Mouse (Mus musculus) urinary bladder, adult 18-20 months (tissue): ENCODE measurements around the gene Nop2.

Experiments
- DNase-seq, 2 experiments: peaks; one replicate each; pipeline ENCODE4 v3.0.0; 2022; ENCODE audit warnings: low spot score in 2 of 2, mixed read lengths in 2 of 2

Nop2 gene

GRCm38 (mm10) chr6:125170194-125170593, 38.5 kb downstream of the Nop2 start:
- DNase-seq = no peak

- DNase-seq = no peak
These were observed 40.8 kb downstream of the Nop2 start for GRCm38 (mm10) chr6:125172474-125172873.

- DNase-seq = no peak
These were observed 41.5 kb downstream of the Nop2 start for GRCm38 (mm10) chr6:125173256-125173655.

GRCm38 (mm10) chr6:125175469-125175868, 43.8 kb downstream of the Nop2 start:
- no peak for DNase-seq

GRCm38 (mm10) chr6:125179601-125180000, 47.9 kb downstream of the Nop2 start:
- DNase-seq = no peak

GRCm38 (mm10) chr6:125182133-125182532, 50.4 kb downstream of the Nop2 start:
- DNase-seq = no peak

GRCm38 (mm10) chr6:125186203-125186602, 54.5 kb downstream of the Nop2 start:
- DNase-seq = no peak

GRCm38 (mm10) chr6:125190816-125191215, 59.1 kb downstream of the Nop2 start:
- DNase-seq = no peak

GRCm38 (mm10) chr6:125191332-125192015, 59.8 kb downstream of the Nop2 start, which contains the start of the genes Ncapd2 and Mrpl51:
Gene Ncapd2, minus strand, starts transcription at chr6:125191701.
Gene Mrpl51, plus strand, starts transcription at chr6:125191801.
- DNase-seq = peak; percentile 94 to 95

GRCm38 (mm10) chr6:125192016-125192714, 60.5 kb downstream of the Nop2 start:
- peak; percentile 85 to 86 for DNase-seq

GRCm38 (mm10) chr6:125192841-125193240, 61.1 kb downstream of the Nop2 start:
- DNase-seq = no peak

GRCm38 (mm10) chr6:125193390-125193789, 61.7 kb downstream of the Nop2 start:
- DNase-seq = no peak
